Mouse (Mus musculus) small intestine, adult 2 months (tissue): ENCODE measurements around the gene Trim45. TPM values are rescaled to one million over a fixed set of nuclear protein-coding genes. Genes with fewer than 3 reads are reported as not detected.
A peak's percentile ranks its signal among the peaks of the same experiment; 100 is the strongest.

Source experiments
- H3K27ac ChIP-seq: fragments of 200-500 bp; 2 replicates; pipeline ENCODE4 v1.5.1; 2012; ENCODE audit warnings: low read depth, low read length, control low read depth, inconsistent platforms; ENCODE audit not compliant: insufficient read depth
- H3K27me3 ChIP-seq: fragments of 200-500 bp; 2 replicates; pipeline ENCODE4 v1.6.1; 2012; ENCODE audit warnings: mild to moderate bottlenecking, moderate library complexity, low read length, inconsistent platforms; ENCODE audit not compliant: control insufficient read depth, insufficient read depth
- H3K36me3 ChIP-seq: fragments of 200-500 bp; 2 replicates; pipeline ENCODE4 v1.6.1; 2012; ENCODE audit warnings: mild to moderate bottlenecking, low read length, control low read depth, inconsistent platforms; ENCODE audit not compliant: control insufficient read depth, insufficient read depth
- H3K4me1 ChIP-seq: fragments of 200-500 bp; 2 replicates; pipeline ENCODE4 v1.6.1; 2012; ENCODE audit warnings: low read length, inconsistent platforms, mixed read lengths; ENCODE audit not compliant: control insufficient read depth, insufficient read depth, insufficient read length
- H3K4me3 ChIP-seq: fragments of 200-500 bp; 2 replicates; pipeline ENCODE4 v1.5.1; 2012; ENCODE audit warnings: low read depth, mild to moderate bottlenecking, control low read depth, inconsistent platforms, low read length, moderate library complexity
- CTCF ChIP-seq: fragments of 200-500 bp; IDR thresholded peaks from 2 replicates; pipeline ENCODE4 v1.5.1; 2012; ENCODE audit warnings: low read depth, mild to moderate bottlenecking, control low read depth, inconsistent platforms, low read length, moderate library complexity, mixed read lengths; ENCODE audit not compliant: insufficient replicate concordance, insufficient read length; ENCODE audit errors: extremely low read depth
- POLR2A ChIP-seq: fragments of 200-500 bp; IDR thresholded peaks from 2 replicates; pipeline ENCODE4 v1.6.1; 2012; ENCODE audit warnings: low read depth, mild to moderate bottlenecking, control low read depth, inconsistent platforms, low read length, moderate library complexity
- WGBS: fragments of 180-500 bp; shearing (Covaris S2); methylation state at CpG from one replicate; pipeline ENCODE4 v1.1.7; 2018; 5-methylcytosine and 5-hydroxymethylcytosine counted together
- polyA plus RNA-seq: library from polyadenylated mRNA; depleted of rRNA; stranded (reverse); fragments of >200 nt; gene quantifications from 2 replicates; pipeline ENCODE4 v1.2.3, GENCODE M21; 2012

The Trim45 gene
- polyA plus RNA-seq, 1 experiment, result 0.82 TPM

- no peaks in the 10 kb centered on the region for H3K4me1 ChIP-seq
- WGBS, result 89% methylated on average over 8 of the region's 8 CpGs
- H3K27me3 ChIP-seq, result no peaks in the 10 kb centered on the region
- no peak for TF ChIP-seq POLR2A
- TF ChIP-seq CTCF, result no peak
- no peak overlapping the region for H3K27ac ChIP-seq
- peaks cover 44% of the 10 kb centered on the region for H3K36me3 ChIP-seq
- no peak overlapping the region for H3K4me3 ChIP-seq
These were observed 25.3 kb downstream of the Trim45 start for GRCm38 (mm10) chr3:100947286-100947685.

- TF ChIP-seq CTCF (no peak), POLR2A (no peak)
- H3K4me3 ChIP-seq, result no peak overlapping the region
- no peak overlapping the region for H3K27ac ChIP-seq
- H3K4me1 ChIP-seq, result no peaks in the 10 kb centered on the region
- WGBS, result 90% methylated on average over 4 of the region's 4 CpGs
- no peaks in the 10 kb centered on the region for H3K27me3 ChIP-seq
- peaks cover 44% of the 10 kb centered on the region for H3K36me3 ChIP-seq
These were observed 29.5 kb downstream of the Trim45 start for GRCm38 (mm10) chr3:100951531-100951930.

DNA sequence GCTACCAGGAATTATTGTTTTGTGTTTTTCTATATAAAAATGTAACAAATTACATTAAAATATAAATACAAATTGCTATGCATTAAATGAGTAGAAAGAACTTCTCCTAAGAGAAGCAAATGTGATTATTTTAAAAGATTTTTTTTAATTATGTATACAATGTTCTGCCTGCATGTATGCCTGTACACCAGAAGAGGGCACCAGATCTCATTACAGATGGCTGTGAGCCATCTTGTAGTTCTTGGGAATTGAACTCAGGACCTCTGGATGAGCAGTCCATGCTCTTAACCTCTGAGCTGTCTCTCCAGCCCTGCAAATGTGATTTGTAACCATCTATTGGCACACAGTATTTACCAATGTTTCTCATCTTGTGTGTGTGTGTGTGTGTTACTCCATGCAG lies 32.6 kb downstream of the Trim45 start:
- Histone ChIP-seq H3K4me1 (no peaks in the 10 kb centered on the region), H3K36me3 (peaks cover 35% of the 10 kb centered on the region), H3K27ac (no peak overlapping the region), H3K4me3 (no peak overlapping the region), H3K27me3 (no peaks in the 10 kb centered on the region)
- TF ChIP-seq CTCF, result no peak
- no peak for TF ChIP-seq POLR2A

DNA sequence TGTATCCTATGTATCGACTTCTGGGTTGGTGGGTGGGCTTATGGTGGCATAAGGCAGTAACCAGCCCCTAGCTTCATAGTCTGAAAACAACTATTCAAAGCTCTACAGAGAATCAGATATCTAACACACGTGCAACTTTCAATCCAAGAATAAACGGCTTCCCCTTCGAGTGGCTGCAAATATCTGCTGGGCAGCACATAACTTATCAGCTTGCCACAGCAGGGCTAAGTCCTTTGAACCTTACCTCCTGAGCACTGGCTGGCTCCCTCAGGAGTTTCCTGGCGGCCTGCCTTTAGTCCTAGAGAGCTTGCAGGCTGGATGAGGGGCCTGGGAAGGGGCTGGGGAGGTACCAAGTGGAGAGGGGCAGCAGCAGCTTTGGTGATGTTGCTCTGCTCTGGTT lies 39.0 kb downstream of the Trim45 start:
- TF ChIP-seq POLR2A (no peak), CTCF (no peak)
- no peaks in the 10 kb centered on the region for H3K27me3 ChIP-seq
- no peak overlapping the region for H3K4me3 ChIP-seq
- peaks cover 41% of the 10 kb centered on the region for H3K36me3 ChIP-seq
- no peaks in the 10 kb centered on the region for H3K4me1 ChIP-seq
- H3K27ac ChIP-seq, result no peak overlapping the region
- 73% methylated on average over 5 of the region's 5 CpGs for WGBS

- Histone ChIP-seq H3K36me3 (peaks cover 41% of the 10 kb centered on the region), H3K27me3 (no peaks in the 10 kb centered on the region)
- TF ChIP-seq POLR2A, result no peak
- no peak for TF ChIP-seq CTCF
These were observed 39.5 kb downstream of the Trim45 start for GRCm38 (mm10) chr3:100961501-100961900.

DNA sequence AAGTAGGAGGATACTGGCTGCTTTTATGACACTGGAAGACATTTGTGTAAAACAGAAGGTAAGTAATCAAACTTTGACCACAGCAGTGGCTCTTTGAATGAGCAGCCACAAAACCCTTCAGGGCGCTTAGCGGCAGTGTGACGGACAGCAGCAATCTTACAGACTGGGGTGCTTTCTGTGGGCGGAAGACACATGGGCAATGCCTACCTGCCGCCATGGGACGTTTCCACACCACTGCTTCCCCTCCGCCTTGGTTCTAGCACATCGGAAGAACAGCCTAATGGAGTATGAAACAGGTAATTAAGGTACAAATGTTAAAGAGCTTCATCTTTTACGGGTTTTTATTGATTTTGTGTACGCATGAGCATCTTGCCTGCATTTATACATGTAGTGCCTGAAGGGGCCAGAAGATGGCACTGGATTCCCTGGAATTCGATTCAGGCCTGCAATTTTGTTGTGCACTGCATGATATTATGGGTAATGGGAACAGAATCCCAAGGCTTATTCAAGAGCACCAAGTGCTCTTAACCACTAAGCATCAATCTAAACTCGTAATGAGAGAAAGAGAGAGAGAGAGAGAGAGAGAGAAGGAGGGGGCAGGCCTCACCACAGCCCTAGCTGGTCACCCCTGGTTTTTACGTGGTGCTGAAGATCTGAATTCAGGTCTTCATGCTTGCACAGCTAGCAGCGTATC lies 42.0 kb downstream of the Trim45 start:
- Histone ChIP-seq H3K27ac (no peak overlapping the region), H3K36me3 (peaks cover 34% of the 10 kb centered on the region), H3K27me3 (no peaks in the 10 kb centered on the region), H3K4me1 (no peaks in the 10 kb centered on the region), H3K4me3 (no peak overlapping the region)
- WGBS, result 79% methylated on average over 14 of the region's 14 CpGs
- no peak for TF ChIP-seq CTCF
- no peak for TF ChIP-seq POLR2A

More at GRCm38 (mm10) chr3:100961501-100961900, 39.5 kb downstream of the Trim45 start:
- H3K4me1 ChIP-seq, result no peaks in the 10 kb centered on the region
- H3K4me3 ChIP-seq, result no peak overlapping the region
- H3K27ac ChIP-seq, result no peak overlapping the region
- WGBS, result 92% methylated on average over 7 of the region's 7 CpGs

GRCm38 (mm10) chr3:100969176-100969917 lies 47.3 kb downstream of the Trim45 start, which contains the start of gene Ttf2:
TSS of gene Ttf2 (minus strand) at chr3:100969663.
- WGBS, result under 1% methylated on average over 40 of the region's 40 CpGs
- H3K27me3 ChIP-seq, result no peaks in the 10 kb centered on the region
- TF ChIP-seq CTCF (no peak), POLR2A (no peak)
- peak within 1 kb of the TSS; percentile 88 for H3K4me3 ChIP-seq
- H3K27ac ChIP-seq, result no peak within 1 kb of the TSS
- 0 out of 2 replicates have a peak, but pooled peaks cover 4% of the 10 kb centered on the region for H3K4me1 ChIP-seq
- no peaks in the 10 kb centered on the region for H3K36me3 ChIP-seq
